16 mouse cellular contexts compared by ENCODE assay signal in the genomic region with DNA sequence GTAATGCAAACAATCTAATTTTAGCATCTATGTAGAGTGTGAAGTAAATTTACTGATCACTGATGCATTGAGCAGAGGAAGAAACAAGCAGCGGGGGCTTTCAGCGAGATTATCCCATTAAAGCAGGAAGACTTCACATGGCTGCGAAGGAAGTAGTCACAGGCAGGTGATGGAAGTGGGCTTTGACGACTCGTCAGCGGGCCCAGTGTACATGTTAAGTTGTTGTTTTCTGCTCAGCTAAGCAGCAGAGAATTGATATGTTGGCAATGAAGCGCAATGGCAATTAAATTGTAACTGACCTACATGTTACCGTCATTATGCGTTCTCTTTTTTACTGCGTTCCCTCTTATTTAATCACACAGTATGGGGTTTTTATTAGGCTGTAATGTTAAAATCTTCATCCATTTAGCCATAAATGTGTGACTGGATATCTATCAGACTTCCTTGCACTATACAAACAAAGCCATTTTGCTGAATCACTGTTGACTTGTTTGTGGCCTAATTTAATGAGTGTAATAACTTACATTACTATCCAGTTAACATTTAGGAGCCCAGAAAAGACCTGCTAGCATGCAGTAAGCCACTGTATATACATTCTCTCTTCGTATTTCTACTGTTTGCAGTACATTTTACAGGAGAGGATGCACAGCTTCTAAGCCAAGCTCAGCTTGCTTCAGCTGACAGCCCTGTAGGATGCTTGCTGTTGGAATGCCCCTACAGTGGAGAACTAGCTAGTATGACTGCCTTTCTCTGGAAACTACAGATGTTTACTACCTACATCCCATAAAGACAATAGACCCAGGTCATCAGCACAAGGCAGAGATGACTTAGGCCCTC.
DNase-seq lines count a peak whose midpoint lies in the region; ATAC-seq and TF ChIP-seq lines count a peak whose summit lies in the region.
"Had no signal": no experiment of that assay in that cellular context is flagged by ENCODE, and none has a peak within 500 bp of the region (broad histone marks: within the 10 kb centered on the region; RNA-seq: fewer than 3 reads in every experiment).

No protein-coding gene starts in this region.

- no peaks in the 10 kb centered on the region for H3K27me3 ChIP-seq in hindbrain, embryonic 13.5 days
- H3K27me3 ChIP-seq in hindbrain, embryonic 10.5 days (ENCODE audit: insufficient read depth, poor library complexity, severe bottlenecking): no peaks in the 10 kb centered on the region
- no peaks in the 10 kb centered on the region for H3K27me3 ChIP-seq in forebrain, embryonic 15.5 days
- H3K27me3 ChIP-seq in neural tube, embryonic 13.5 days: no peaks in the 10 kb centered on the region
- no peaks in the 10 kb centered on the region for H3K27me3 ChIP-seq in intestine, embryonic 15.5 days (replicated peaks)
- no peaks in the 10 kb centered on the region for H3K27me3 ChIP-seq in liver, postnatal 0 days (ENCODE audit: insufficient read depth, low read length)
- H3K27me3 ChIP-seq: heart, embryonic 12.5 days; liver, embryonic 13.5 days had no signal

- H3K9ac ChIP-seq in hindbrain, embryonic 13.5 days: no peak overlapping the region
- no peak overlapping the region for H3K9ac ChIP-seq in forebrain, embryonic 15.5 days (replicated peaks)
- no peak overlapping the region for H3K9ac ChIP-seq in neural tube, embryonic 13.5 days
- H3K9ac ChIP-seq in intestine, embryonic 15.5 days: no peak overlapping the region
- H3K9ac ChIP-seq in liver, postnatal 0 days (replicated peaks): no peak overlapping the region
- H3K9ac ChIP-seq: heart, embryonic 12.5 days; liver, embryonic 13.5 days had no signal

- DNase-seq in hindbrain, embryonic 10.5 days (ENCODE audit: low spot score): no peak
- DNase-seq in brain, embryonic 14.5 days (ENCODE audit: low read depth): peak; percentile 85
- no peak for DNase-seq in right cerebral cortex, adult 2 months (ENCODE audit: low spot score in 2 of 2)
- DNase-seq in liver, postnatal 0 days: no peak
- DNase-seq: adrenal gland, postnatal 36 days; cerebellum, postnatal 25 days; heart, postnatal 36 days; kidney, adult 11 months; liver, embryonic 13.5 days; thymus, postnatal 14 days had no signal

- 47% methylated on average over 11 of the region's 11 CpGs for WGBS in hindbrain, embryonic 13.5 days
- WGBS in hindbrain, embryonic 10.5 days: 73% methylated on average over 11 of the region's 11 CpGs
- 21% methylated on average over 11 of the region's 11 CpGs for WGBS in forebrain, embryonic 15.5 days
- whole genome bisulfite sequencing in neural tube, embryonic 13.5 days: 37% methylated on average over 11 of the region's 11 CpGs
- WGBS in intestine, embryonic 15.5 days: 75% methylated on average over 11 of the region's 11 CpGs
- 73% methylated on average over 11 of the region's 11 CpGs for WGBS in liver, postnatal 0 days (ENCODE audit: insufficient replicate concordance)

- peaks cover 10% of the 10 kb centered on the region; the same call in 1 of the 2 replicates for H3K4me1 ChIP-seq in hindbrain, embryonic 13.5 days (replicated peaks)
- H3K4me1 ChIP-seq in hindbrain, embryonic 10.5 days (replicated peaks): no peaks in the 10 kb centered on the region
- H3K4me1 ChIP-seq in forebrain, embryonic 15.5 days: peaks cover 21% of the 10 kb centered on the region
- H3K4me1 ChIP-seq in neural tube, embryonic 13.5 days (replicated peaks): peaks cover 14% of the 10 kb centered on the region
- H3K4me1 ChIP-seq in intestine, embryonic 15.5 days (replicated peaks): no peaks in the 10 kb centered on the region
- no peaks in the 10 kb centered on the region for H3K4me1 ChIP-seq in liver, postnatal 0 days (ENCODE audit: insufficient read depth)
- H3K4me1 ChIP-seq: heart, embryonic 12.5 days; liver, embryonic 13.5 days had no signal

- ATAC-seq in hindbrain, embryonic 13.5 days (ENCODE audit: low FRiP score): peak; percentile 47; the same call in 1 of the 2 replicates
- ATAC-seq in forebrain, embryonic 15.5 days (replicated peaks): peak; percentile 72
- ATAC-seq in neural tube, embryonic 13.5 days (ENCODE audit: low read depth): peak; percentile 54; the same call in 1 of the 2 replicates
- no peak for ATAC-seq in intestine, embryonic 15.5 days
- ATAC-seq in liver, postnatal 0 days: no peak

- no peak overlapping the region for H3K4me3 ChIP-seq in hindbrain, embryonic 13.5 days
- no peak overlapping the region for H3K4me3 ChIP-seq in hindbrain, embryonic 10.5 days
- no peak overlapping the region for H3K4me3 ChIP-seq in forebrain, embryonic 15.5 days
- H3K4me3 ChIP-seq in neural tube, embryonic 13.5 days: no peak overlapping the region
- no peak overlapping the region for H3K4me3 ChIP-seq in intestine, embryonic 15.5 days (replicated peaks)
- no peak overlapping the region for H3K4me3 ChIP-seq in liver, postnatal 0 days (ENCODE audit: low read depth, low read length)
- H3K4me3 ChIP-seq: heart, embryonic 12.5 days; liver, embryonic 13.5 days had no signal

- no peak for TF ChIP-seq EP300 in liver, postnatal 0 days (IDR thresholded peaks at IDR 0.05; ENCODE audit: low read depth)

- H3K4me2 ChIP-seq in hindbrain, embryonic 13.5 days: no peak overlapping the region
- no peak overlapping the region for H3K4me2 ChIP-seq in forebrain, embryonic 15.5 days (replicated peaks)
- H3K4me2 ChIP-seq in neural tube, embryonic 13.5 days: peak overlapping the region; percentile 14; the same call in 1 of the 2 replicates
- H3K4me2 ChIP-seq in intestine, embryonic 15.5 days (replicated peaks): no peak overlapping the region
- H3K4me2 ChIP-seq in liver, postnatal 0 days (ENCODE audit: low read depth, low read length): no peak overlapping the region
- H3K4me2 ChIP-seq: heart, embryonic 12.5 days; liver, embryonic 13.5 days had no signal

- H3K36me3 ChIP-seq in hindbrain, embryonic 13.5 days: no peaks in the 10 kb centered on the region
- no peaks in the 10 kb centered on the region for H3K36me3 ChIP-seq in hindbrain, embryonic 10.5 days
- H3K36me3 ChIP-seq in forebrain, embryonic 15.5 days: no peaks in the 10 kb centered on the region
- no peaks in the 10 kb centered on the region for H3K36me3 ChIP-seq in neural tube, embryonic 13.5 days
- H3K36me3 ChIP-seq in intestine, embryonic 15.5 days: no peaks in the 10 kb centered on the region
- no peaks in the 10 kb centered on the region for H3K36me3 ChIP-seq in liver, postnatal 0 days (replicated peaks; ENCODE audit: insufficient read depth, low read length)
- H3K36me3 ChIP-seq: heart, embryonic 12.5 days; liver, embryonic 13.5 days had no signal

- no peaks in the 10 kb centered on the region for H3K9me3 ChIP-seq in hindbrain, embryonic 13.5 days
- H3K9me3 ChIP-seq in hindbrain, embryonic 10.5 days: no peaks in the 10 kb centered on the region
- no peaks in the 10 kb centered on the region for H3K9me3 ChIP-seq in forebrain, embryonic 15.5 days
- H3K9me3 ChIP-seq in neural tube, embryonic 13.5 days: no peaks in the 10 kb centered on the region
- no peaks in the 10 kb centered on the region for H3K9me3 ChIP-seq in intestine, embryonic 15.5 days
- no peaks in the 10 kb centered on the region for H3K9me3 ChIP-seq in liver, postnatal 0 days (ENCODE audit: low read length)
- H3K9me3 ChIP-seq: heart, embryonic 12.5 days; liver, embryonic 13.5 days had no signal

- no peak for TF ChIP-seq CTCF in brain, embryonic 14.5 days (IDR thresholded peaks at IDR 0.05; ENCODE audit: borderline replicate concordance, extremely low read depth, insufficient read depth, insufficient read length)
- TF ChIP-seq CTCF in liver, postnatal 0 days (IDR thresholded peaks at IDR 0.05; ENCODE audit: low read depth): no peak

- no peak for TF ChIP-seq POLR2A in brain, embryonic 14.5 days (IDR thresholded peaks at IDR 0.05; ENCODE audit: borderline replicate concordance, extremely low read depth, insufficient read depth, insufficient read length, poor library complexity, severe bottlenecking)

- H3K27ac ChIP-seq in hindbrain, embryonic 13.5 days: peak overlapping the region; percentile 64
- no peak overlapping the region for H3K27ac ChIP-seq in hindbrain, embryonic 10.5 days
- H3K27ac ChIP-seq in forebrain, embryonic 15.5 days (replicated peaks): peak overlapping the region; percentile 67
- peak overlapping the region; percentile 82 for H3K27ac ChIP-seq in neural tube, embryonic 13.5 days (replicated peaks)
- H3K27ac ChIP-seq in intestine, embryonic 15.5 days: no peak overlapping the region
- H3K27ac ChIP-seq in liver, postnatal 0 days (ENCODE audit: low read depth): no peak overlapping the region
- H3K27ac ChIP-seq: kidney, postnatal 0 days; liver, embryonic 13.5 days had no signal

Comparison
In these comparisons a context has a peak if more than half of its experiments do, and no peak if none do; other contexts are left out.
1. H3K27ac ChIP-seq: peak in hindbrain, embryonic 13.5 days (single experiment), forebrain, embryonic 15.5 days (single experiment) and neural tube, embryonic 13.5 days (single experiment); none in hindbrain, embryonic 10.5 days (single experiment), intestine, embryonic 15.5 days (single experiment) and liver, postnatal 0 days (single experiment).
2. ATAC-seq: peak in hindbrain, embryonic 13.5 days (single experiment), forebrain, embryonic 15.5 days (single experiment) and neural tube, embryonic 13.5 days (single experiment); none in intestine, embryonic 15.5 days (single experiment) and liver, postnatal 0 days (single experiment).